Mouse (Mus musculus): ENCODE results near the gene Tm4sf20. TPM values are rescaled to one million over a fixed set of nuclear protein-coding genes. Genes with fewer than 3 reads are reported as not detected.

The Tm4sf20 gene
- total RNA-seq, 2 experiments from 2014 or later, result not detected

- no peak for DNase-seq
Observed at GRCm38 (mm10) chr1:82775293-82775692, 7.0 kb upstream of the Tm4sf20 start.

GRCm38 (mm10) chr1:82773208-82773607 is 4.9 kb upstream of the Tm4sf20 start:
- no peak for DNase-seq

- DNase-seq, result no peak
Observed at GRCm38 (mm10) chr1:82772428-82772827, 4.2 kb upstream of the Tm4sf20 start.

GRCm38 (mm10) chr1:82771022-82771586 is 2.8 kb upstream of the Tm4sf20 start, which contains the start of gene Gm47791:
Gm47791 (minus strand) TSS chr1:82771243.
- no peak for DNase-seq

GRCm38 (mm10) chr1:82766641-82767040 is 1.6 kb downstream of the Tm4sf20 start:
- no peak for DNase-seq

GRCm38 (mm10) chr1:82766227-82766626 is 2.0 kb downstream of the Tm4sf20 start:
- DNase-seq, result no peak

GRCm38 (mm10) chr1:82762274-82762673 is 6.0 kb downstream of the Tm4sf20 start:
- no peak for DNase-seq

- DNase-seq, result no peak
Observed at GRCm38 (mm10) chr1:82761454-82762169, 6.6 kb downstream of the Tm4sf20 start.

- no peak for DNase-seq
Observed at GRCm38 (mm10) chr1:82759520-82759919, 8.7 kb downstream of the Tm4sf20 start.

GRCm38 (mm10) chr1:82747714-82748452 is 20.4 kb downstream of the Tm4sf20 start:
- no peak for DNase-seq

- DNase-seq, result no peak
Observed at GRCm38 (mm10) chr1:82746408-82746807, 21.9 kb downstream of the Tm4sf20 start.

- DNase-seq, result no peak
Observed at GRCm38 (mm10) chr1:82743962-82744361, 24.3 kb downstream of the Tm4sf20 start.

- DNase-seq, result no peak
Observed at GRCm38 (mm10) chr1:82741539-82741938, 26.7 kb downstream of the Tm4sf20 start.

GRCm38 (mm10) chr1:82738066-82738465 is 30.2 kb downstream of the Tm4sf20 start:
- no peak for DNase-seq

GRCm38 (mm10) chr1:82733357-82733756 is 34.9 kb downstream of the Tm4sf20 start:
- DNase-seq, result no peak

- DNase-seq, result no peak
Observed at GRCm38 (mm10) chr1:82726482-82726881, 41.8 kb downstream of the Tm4sf20 start.

GRCm38 (mm10) chr1:82725875-82726185 is 42.4 kb downstream of the Tm4sf20 start:
- DNase-seq, result no peak

GRCm38 (mm10) chr1:82725026-82725874 is 43.0 kb downstream of the Tm4sf20 start:
- DNase-seq, result no peak

- peak; percentile 96 to 98 for DNase-seq
Observed at GRCm38 (mm10) chr1:82724339-82725025, 43.8 kb downstream of the Tm4sf20 start, which contains the start of gene Mff. Mff (plus strand) TSS chr1:82724890.

- no peak for DNase-seq
Observed at GRCm38 (mm10) chr1:82717816-82718512, 50.3 kb downstream of the Tm4sf20 start.
